Mouse (Mus musculus) embryo, embryonic 10.5 days (tissue): Measurements from ENCODE around the gene Def6.

Experiments used
- DNase-seq: peaks from one replicate; pipeline ENCODE4 v3.0.0-alpha.2; 2015; ENCODE audit warnings: low spot score

Gene Def6

DNA sequence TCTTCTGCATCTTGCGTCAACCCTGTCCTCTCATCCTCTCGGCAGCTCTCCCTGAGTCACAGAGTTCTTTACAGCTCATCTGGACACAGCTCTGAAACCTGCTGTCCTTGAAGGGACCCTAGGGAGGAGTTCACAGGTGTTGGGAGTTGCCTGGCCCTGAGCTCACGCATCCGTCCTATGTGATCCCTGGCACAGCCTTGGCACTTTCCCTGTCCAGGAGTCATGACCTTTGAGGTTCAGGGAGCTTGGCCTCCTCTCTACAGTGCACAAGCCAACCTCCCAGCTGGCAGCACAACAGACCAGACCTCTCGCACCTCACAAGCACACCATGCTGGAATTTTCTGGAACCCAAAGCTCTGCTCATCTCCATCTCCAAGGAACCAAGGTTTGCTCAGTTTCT lies 33.3 kb downstream of the Def6 start:
- DNase-seq: no peak

DNA sequence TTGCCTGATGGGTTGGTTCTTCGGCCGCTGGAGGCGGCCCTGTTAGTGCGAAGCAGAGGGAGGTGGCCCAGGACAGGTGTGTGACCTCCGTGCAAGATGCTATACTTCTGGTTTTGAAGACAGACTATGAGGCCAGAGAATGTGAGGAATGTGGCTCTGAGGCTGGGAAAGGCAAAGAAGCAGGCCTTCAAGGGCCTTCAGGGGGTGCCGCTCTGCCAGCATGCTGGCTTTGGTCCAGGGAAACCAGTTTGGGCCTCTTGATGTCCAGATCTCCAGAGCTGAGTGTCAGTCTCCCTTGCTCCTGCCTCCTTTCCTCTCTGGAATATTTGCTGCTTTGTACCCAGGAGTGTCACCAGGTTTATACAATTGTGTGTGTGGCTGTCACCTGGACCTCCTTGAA lies 34.7 kb downstream of the Def6 start:
- no peak for DNase-seq

DNA sequence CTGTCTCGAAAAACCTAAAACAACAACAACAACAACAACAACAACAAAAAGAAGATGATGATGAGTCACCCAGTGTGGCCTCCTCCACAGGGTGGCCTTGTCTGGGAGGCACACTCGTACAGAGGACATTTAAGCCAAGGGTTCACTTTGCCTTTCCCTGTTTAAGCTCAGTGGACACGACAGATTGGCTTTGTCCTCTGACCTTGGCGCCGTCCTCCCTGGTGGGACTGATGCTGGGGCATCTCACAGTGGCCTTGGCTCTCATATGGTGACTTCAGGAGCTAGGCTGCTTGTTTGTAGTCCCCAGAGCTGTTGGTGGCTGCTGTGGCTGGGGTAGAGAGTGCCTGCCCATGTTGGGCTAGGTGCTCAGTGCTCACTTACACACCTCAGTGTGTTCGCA lies 36.6 kb downstream of the Def6 start:
- DNase-seq: no peak

DNA sequence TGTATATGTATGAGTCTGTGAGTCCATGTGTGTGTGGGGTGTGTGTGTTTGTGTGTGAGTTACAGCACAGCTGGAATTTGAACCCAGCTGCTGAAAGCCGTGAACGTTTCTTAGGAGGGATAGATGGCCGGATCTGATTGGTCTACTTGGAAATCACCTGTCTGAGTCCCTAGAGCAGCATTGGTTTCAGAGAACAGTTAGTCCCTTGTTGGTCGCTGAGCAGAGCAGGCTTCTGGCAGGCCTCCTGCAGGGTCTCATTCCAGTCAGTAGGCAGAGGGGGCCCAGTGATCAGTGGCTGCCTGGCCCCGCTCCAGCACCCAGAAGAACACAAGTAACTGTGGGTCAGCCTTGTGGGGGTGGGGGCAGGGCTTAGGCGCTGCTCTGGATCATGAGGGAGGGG lies 37.1 kb downstream of the Def6 start:
- DNase-seq: no peak

DNA sequence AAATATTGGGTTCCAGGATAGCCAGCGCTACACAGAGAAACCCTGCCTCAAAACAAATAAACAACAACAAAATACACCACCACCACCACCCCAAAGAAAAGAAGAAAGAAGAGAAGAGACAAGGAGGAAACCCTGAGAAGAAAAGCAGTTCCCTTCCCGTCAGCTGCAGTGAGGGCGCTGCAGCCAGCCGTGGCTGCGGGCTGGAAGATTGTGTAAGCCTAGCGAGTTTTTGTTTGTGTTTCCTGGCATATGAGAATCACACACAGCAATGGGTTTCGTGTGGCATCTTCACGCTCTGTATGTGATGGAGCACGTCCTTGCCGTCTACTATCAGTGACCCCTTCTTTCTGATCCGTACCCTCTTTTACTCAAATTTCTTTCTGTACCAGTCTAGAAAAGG lies 39.1 kb downstream of the Def6 start:
- no peak for DNase-seq

DNA sequence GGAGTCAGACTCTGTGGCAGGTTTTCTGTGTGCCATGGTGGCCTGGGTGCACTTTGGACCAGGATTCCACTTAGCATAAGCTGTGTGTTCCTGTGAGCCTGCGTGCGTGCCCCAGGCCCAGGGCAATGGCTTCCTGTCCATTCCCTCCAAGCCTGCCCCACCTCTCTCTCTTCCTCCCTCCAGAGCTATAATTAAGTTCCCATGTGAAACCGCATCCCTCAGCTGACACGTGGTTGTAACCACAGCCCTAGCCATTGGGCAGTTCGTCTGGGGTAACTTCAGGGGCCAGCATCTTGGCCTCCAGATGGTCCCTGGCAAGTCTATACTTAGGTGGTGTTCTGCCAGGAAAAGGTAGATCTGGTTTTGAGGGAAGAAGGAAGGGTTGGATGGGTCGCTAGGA lies 40.0 kb downstream of the Def6 start:
- DNase-seq: peak; percentile 58

DNA sequence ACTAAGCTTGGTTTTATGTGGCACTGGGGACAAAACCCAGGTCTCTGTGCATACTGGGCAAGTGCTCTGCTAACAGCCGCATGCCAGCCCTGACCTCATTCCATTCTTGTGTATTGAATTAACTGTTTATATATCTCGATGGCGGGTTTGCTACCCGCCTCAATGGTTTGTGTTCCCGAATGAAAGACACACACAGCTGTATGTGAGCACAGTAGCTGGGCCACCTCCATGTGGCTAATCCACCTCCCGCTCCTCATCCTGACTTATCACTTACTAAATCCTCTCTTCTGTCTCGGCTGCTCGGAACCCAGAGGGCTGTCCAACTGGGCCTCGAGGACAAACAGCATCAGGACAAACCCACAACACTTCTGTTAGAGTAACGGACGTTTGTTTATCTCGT lies 41.5 kb downstream of the Def6 start:
- no peak for DNase-seq

DNA sequence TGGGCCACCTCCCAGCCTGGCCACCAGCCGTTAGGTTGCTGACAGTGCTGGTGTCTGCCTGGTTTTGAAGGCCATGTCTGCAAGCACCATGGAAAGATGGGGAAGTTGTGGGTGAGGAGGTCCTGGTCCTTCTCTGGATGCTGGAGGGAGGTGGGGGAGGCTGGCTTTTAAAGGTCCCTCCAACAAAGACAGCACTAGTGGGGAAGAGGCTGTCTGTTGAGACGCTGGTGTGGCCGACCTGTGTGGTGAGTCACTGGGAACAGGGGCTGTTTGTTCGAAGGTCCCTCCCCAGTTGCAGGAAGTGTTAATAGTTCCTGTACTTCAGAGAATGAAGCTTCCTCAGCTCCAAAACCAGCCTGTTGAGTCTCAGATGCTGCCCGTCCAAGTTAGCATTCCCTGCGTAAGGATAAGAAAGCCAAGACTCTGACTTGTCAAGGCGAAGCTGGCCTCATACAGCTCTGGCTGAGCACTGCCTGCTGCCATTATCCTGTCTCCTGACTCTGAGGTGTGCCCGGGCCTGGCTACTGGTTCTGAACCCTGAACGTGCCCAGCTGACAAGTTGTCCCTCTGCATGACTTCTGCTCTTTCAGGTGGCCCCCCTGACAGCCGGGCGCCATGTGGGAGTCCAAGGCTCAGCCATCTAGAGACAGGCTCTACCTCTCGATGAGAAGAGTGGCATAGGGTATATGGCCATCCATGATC lies 44.2 kb downstream of the Def6 start:
- no peak for DNase-seq

DNA sequence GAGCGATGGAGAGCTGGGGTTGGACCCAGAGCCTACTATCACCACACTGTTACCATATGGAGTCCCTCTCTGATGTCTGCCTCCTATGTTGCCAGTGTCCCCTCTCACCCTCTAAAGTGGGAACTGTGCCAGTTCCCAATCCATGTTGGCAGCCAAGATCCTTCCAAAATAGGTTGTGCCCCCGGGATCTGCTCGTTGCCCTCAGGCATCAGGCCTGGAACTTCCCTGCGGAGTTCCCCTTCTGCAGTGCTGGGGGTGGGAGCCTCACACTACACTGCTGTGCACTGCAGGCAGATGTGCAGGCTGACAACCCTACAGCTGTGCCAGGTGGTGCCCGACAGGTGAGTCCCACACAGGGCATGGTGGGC lies 44.7 kb downstream of the Def6 start:
- DNase-seq: no peak

DNA sequence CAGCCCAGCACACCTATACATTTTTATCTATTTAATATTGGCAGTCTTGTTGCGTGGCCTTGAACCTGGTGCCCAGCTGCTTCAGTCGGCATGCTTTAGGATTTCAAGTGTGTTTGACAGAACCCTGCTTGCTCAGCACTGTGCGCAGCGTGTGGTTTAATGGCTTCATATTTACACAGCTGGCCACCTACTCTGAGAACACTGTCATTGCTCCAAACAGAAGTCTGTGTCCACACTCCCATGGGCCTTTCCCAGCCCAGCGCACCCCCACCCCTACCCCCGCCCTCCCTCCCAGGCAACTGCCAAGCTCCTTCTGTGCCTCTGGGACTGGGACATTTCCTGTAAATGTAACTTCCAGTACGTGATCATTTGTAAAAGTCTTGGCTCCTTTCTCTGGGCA lies 45.6 kb downstream of the Def6 start:
- peak; percentile 43 for DNase-seq

DNA sequence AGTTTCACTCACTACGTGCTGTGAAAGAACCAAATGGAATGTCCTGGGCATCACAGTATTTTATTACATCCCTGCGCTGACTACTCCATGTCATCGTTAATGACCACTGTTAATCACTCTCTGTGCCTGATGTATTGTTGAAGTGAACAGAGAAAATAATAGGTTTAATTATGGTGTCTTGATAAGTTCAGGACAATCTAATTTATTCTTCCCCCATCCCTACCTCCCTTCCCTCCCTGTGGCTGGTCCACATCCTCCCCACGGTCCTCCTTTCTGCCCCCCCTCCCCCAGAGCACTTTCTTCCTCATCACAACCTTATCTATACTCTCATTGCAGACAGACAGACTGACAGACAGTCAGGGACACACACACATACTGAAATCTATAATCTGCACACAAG lies 47.2 kb downstream of the Def6 start:
- DNase-seq: no peak

DNA sequence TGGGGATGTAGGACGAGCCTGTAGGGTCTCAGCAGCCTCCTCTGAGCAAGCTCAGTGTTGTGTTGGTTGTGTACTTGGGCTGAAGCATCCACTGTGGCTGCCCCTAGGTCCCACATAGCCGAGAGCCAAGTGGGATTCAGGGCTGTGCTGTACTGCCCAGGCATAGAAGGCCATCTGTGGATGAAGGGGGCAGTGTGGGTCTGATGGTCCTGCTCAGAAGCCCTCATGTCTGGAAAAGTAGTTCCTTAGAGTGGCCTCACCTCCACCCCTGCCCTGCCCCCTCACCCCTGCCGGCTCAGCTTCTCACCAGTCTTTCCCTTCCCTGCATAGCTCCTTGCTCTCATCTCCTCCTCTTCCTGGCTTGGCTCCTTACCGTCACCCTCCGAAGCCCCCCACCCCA lies 48.1 kb downstream of the Def6 start:
- DNase-seq: no peak

DNA sequence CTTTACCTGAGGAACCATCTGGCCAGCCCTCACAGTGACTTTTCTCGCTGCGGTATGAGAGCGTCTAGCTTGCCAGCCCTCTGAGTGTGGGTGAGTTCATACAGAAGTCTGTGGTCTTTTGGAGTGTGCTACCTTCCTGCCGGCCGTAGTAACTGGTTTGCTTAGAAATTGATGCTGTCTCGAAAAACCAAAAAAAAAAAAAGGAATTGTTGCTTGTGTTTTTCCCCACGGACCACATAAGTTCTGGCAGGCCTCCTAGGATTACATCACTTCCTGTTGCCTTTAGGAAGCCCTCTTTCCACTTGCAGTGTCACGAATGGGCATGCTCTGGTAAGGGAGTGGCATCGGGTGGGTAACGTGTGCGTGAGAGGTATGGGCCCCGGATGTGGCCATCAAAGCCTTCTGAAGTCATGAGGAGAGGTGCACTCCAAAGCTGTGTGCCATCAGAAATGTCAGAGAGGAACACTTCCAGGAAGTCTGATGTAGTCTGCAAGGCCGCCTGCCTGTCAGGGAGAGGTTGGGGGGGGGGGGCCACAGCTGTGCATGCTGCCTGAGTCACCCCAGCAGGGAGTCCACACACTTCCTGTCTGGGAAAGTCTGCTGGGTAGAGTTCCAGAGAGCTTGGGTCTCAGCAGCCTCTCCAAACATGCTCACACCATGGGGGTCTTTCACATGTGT lies 49.2 kb downstream of the Def6 start:
- DNase-seq: peak; percentile 39

DNA sequence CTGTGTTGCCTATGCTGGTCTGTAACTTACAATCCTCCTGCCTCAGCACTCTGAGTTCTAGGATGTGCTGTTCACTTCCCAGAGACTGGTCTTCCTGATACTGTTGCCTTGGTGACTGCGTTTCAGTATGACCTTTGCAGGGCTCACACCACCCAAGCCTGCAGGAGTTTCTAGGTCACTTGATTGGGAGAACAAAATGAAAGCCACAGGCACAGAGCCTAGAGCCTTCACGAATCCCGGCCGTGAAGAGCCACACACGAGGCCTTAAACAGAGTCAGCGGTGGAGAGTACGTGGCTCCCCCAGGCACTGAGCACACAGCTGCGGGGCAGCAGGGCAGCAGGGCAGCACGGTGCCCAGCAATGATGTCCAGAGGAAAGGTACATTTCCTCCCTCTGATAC lies 50.7 kb downstream of the Def6 start:
- DNase-seq: no peak

DNA sequence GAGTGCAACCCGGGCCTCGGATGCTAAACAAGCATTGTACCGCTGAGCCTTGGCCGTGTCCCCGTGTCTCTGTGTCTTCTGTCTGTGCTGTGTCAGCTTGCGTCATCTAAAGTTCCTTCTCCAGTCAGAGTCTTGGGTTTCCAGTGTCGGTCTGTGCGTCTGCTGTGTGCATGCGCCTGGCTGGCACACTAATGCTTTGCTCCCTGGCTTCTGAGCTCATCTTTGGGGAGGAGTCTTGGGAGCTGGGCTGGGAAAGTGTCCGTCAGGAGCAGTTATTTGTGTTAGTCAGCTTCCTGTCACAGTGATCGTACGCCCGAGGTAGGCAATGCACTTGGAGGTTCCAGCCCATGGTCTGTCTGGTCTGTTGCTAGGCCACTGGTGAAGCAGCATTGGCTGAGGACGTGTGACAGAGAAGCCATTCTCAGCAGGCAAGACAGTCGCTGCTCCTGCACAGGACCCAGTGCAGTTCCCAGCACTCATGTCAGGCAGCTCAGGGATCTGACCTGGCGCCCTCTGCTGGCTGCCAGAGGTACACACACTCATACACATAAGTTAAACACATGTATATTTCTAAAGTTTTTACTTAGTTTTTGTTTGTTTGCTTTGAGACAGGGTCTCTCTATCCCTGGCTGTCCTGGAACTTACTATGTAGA lies 52.4 kb downstream of the Def6 start:
- DNase-seq: no peak

DNA sequence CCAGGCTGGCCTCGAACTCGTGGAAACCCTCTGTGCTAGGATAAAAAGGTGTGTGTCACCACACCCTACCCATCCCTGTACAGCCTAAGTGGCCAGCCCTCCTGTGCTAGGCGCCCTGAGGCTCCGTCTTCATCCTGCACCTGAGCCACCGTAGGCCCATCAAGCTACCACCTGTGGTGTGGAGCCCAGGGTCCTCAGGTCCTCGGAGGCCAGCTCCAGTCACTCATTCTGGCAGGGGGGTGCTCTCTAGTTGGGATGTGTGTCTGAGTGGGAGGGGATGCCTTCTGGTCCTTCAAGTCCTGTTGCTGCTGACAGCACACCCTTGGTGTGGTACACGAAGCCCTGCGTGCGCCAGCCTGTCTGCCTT lies 52.9 kb downstream of the Def6 start:
- DNase-seq: no peak

DNA sequence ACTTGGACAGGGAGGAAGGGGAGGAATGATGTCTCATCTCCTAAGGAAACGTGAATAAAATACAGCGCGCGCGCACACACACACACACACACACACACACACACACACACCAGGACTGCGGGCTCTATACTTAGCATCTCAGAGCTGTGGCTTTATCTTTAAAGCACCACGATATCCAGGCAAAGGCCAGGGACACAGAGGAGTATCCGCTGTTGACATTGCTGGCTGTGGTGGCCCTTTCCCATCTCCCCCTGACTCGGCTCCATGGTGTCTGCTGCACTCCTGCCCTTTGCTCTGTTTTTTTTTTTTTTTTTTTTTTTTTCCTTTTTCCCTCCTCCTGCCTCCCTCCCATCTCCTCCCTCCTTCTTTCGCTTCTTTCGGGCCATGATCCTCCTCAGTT lies 54.2 kb downstream of the Def6 start:
- no peak for DNase-seq

DNA sequence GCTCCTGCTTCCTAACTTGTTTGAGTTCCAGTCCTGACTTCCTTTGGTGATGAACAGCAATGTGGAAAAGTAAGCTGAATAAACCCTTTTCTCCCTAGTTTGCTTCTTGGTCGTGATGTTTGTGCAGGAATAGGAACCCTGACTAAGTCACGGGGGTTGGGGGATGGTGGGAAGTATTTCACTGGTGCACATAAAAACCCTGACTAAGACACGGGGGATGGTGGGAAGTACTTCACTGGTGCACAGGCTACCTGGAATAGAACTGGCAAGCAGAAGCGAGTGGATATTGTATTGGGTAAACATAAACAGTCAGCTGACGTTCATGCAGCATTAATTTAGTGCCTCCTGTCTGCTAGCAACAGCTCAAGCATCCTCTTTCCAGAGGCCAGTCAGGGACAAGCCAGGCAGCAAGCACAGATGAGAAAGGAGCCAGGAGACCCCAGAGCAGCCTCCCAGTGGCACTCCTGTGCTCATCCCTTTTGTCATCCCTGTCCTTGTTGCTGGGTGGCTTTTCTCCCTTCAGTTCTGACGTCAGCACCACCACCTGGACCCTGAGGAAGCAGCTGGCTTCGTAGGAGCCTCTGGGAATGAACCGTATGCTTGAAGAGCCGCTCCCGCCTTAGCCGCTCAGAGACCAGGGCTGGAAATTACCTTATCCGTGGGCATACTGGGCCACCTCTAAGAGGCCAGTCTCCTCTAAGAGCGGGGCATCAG lies 55.8 kb downstream of the Def6 start:
- no peak for DNase-seq

DNA sequence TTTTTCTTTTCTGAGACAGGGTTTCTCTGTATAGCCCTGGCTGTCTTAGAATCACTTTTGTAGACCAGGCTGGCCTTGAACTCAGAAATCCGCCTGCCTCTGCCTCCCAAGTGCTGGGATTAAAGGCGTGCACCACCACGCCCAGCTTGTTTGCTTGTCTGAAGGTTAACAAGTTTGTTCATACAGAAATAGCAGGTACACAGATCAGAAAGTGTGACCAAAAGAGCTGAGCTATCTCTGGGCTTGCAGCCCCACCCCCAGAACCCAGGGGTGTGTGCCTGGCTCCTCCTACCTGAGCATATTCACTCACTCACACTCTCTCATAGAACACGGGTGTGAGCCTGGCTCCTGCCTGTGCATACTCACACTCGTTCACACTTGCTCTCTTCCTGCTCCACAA lies 59.7 kb downstream of the Def6 start:
- no peak for DNase-seq

DNA sequence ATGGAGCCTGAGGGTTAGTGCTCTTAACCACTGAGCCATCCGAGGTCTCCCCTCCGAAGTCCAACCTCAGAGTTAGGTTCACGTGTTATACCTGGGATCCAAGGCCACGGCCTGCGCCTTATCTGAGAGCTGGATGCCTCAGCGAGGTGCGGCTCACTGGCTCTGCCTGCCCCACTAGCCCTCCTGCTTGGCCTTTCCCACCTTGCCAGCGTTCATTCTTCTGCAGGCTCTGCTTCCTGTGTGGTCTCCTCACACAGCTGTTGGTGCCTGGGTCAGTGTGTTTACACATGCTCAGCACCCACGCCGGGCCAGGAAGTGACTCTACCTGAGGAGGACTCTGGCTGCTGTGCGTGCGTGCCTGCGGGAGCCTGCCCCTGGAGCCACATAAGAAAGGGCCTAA lies 62.6 kb downstream of the Def6 start:
- DNase-seq: no peak

DNA sequence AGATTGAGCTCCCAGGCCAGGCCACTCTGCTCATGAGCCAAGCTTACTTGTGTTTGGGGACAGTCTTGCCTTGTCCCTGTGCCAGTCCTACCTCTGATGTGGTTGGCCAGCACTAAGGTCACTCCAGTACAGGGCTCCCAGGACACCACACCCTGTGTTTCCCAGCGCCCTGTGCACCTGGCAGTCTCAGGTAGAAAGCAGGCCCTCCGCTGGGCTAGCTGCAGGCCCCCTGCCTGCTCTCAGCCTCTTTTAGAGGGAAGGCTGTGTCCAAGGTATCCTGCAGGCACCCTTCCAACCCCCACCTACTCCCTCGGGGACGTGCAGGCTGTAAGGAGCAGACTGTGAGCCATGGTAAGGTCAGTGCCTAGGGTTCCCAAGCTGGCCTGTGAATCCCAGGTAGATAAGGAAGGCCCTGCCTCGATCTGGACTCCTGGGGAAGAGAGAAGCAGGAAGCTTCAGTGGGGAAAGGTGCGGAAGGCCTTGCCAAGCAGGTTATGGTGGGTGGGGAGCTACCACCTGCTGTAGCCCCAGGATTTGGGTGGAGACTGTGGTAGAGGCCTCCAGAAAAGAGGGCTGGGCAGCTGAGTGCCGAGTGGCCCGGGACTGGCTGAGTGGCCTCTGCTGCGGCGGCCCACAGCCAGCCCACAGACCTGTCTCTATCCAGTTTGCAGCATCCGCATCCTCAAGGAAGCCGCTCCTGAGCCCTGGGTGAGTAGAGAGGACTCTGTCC lies 64.1 kb downstream of the Def6 start:
- DNase-seq: no peak

DNA sequence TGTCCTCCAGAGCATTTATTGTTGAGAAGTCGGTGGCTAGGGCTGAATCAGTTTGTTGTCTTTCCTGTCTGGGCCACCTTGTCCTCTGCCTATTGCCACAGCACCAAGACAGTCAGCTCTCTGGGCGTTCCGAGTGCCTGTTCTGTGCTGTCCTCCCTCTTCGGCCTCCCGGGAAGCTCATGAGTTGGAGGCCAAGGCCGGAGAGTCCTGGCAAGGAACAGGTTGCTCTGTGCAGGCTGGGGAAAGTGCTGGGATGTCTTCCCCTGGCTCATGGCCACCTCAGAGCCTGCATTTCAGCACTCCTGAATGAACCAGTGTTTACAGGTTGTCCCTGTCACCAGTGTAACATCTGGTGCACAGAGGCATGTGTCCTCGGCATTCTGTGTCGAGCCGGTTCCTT lies 64.7 kb downstream of the Def6 start:
- no peak for DNase-seq
